Mouse (Mus musculus) liver, adult 2 months (tissue): ENCODE measurements around the gene Rbm5.

Experiments used
- CTCF ChIP-seq: fragments of 200-500 bp; IDR thresholded peaks from 2 replicates; pipeline ENCODE4 v1.5.1; 2011; ENCODE audit warnings: low read depth, low read length, control low read depth
- POLR2A ChIP-seq: fragments of 200-500 bp; IDR thresholded peaks from 2 replicates; pipeline ENCODE4 v1.6.1; 2011; ENCODE audit warnings: low read length, control low read depth; ENCODE audit not compliant: insufficient read depth; ENCODE audit errors: extremely low read depth

DNA sequence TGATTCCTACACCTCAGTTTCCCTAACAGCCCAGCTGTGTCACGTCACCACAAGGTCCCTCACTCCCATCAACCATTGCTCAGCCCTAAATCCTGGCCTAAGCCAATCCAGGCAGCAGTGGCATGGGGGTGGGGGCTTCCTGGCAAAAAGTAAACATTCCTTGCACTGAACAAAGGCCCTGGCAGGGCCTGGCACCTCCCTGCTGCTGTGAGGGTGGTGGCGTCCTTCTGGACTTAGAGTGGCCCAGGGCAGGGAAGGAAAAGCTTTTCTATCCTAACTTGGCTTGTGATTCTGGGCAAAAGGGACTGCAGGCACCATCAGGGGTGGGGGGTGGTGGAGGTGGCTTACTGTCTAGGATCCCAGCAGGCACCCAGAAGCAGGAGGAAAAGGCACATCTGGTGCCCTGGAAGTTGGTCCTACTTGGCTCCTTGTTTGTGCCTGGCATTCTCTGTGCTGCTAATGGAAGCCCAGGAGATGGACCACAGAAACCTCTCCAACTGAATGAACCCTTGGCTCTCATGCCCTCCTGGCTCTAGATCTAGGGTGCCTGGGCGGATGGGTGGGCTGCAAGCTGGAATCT is 68.1 kb downstream of the Rbm5 start:
- TF ChIP-seq CTCF: no peak
- no peak for TF ChIP-seq POLR2A
